Comparison of ENCODE assay signal across 8 mouse cellular contexts in the genomic region with DNA sequence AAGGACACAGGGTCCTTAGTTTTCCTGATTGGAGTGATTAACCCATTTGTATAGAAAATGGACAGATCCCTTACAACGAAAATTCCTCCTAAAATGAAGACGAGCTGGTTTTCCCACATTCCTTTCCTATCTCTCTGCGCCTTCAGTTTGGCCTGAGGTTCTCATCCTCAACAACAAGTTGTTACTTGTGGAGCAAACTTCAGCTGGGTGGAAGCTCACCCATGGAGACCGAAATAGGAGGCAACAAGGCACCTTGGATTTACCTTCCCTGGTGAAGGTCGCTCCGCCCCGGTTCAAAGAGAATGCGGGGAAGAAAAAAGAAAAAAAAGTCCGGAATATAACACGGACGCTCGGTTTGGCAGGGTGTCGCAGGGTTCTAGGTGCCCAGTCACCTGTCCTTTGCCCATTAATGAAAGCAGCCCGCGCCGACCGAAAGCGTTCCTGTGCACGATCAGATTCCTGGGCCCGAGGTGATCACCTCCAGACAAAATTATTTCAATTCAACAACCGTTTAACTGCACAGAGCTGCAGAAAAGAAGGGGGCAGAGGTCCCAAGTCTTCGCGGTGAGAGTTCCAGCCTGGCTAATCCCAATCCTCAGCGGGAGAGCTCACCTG. TPM values are rescaled to one million over a fixed set of nuclear protein-coding genes. Genes with fewer than 3 reads are reported as not detected.
DNase-seq lines count a peak whose midpoint lies in the region; ATAC-seq and TF ChIP-seq lines count a peak whose summit lies in the region.

No protein-coding gene starts in this region.

- H3K4me1 ChIP-seq in embryonic facial prominence, embryonic 11.5 days (ENCODE audit: control insufficient read depth, insufficient read depth, low read length): no peaks in the 10 kb centered on the region; the same call in 1 of the 2 replicates
- 0 out of 2 replicates have a peak, but pooled peaks cover 7% of the 10 kb centered on the region for H3K4me1 ChIP-seq in intestine, embryonic 15.5 days (replicated peaks)
- H3K4me1 ChIP-seq in midbrain, postnatal 0 days (ENCODE audit: insufficient read depth, low read length): no peaks in the 10 kb centered on the region; the same call in 1 of the 2 replicates

- H3K4me3 ChIP-seq in embryonic facial prominence, embryonic 11.5 days (ENCODE audit: low read depth, low read length): peak overlapping the region; percentile 39
- peak overlapping the region; percentile 50 for H3K4me3 ChIP-seq in intestine, embryonic 15.5 days (replicated peaks)
- H3K4me3 ChIP-seq in midbrain, postnatal 0 days (ENCODE audit: low read depth, low read length): peak overlapping the region; percentile 41

- peak overlapping the region; percentile 57 for H3K4me2 ChIP-seq in embryonic facial prominence, embryonic 11.5 days (ENCODE audit: low read depth, low read length)
- peak overlapping the region; percentile 57 for H3K4me2 ChIP-seq in intestine, embryonic 15.5 days (replicated peaks)
- peak overlapping the region; percentile 79 for H3K4me2 ChIP-seq in midbrain, postnatal 0 days (ENCODE audit: low read depth, low read length, poor library complexity, severe bottlenecking)

- H3K36me3 ChIP-seq in embryonic facial prominence, embryonic 11.5 days (replicated peaks; ENCODE audit: control insufficient read depth, insufficient read depth, low read depth, low read length): no peaks in the 10 kb centered on the region
- no peaks in the 10 kb centered on the region for H3K36me3 ChIP-seq in intestine, embryonic 15.5 days
- H3K36me3 ChIP-seq in midbrain, postnatal 0 days (ENCODE audit: insufficient read depth, low read length): no peaks in the 10 kb centered on the region

- H3K9me3 ChIP-seq in embryonic facial prominence, embryonic 11.5 days (replicated peaks; ENCODE audit: control insufficient read depth, low read length): no peaks in the 10 kb centered on the region
- no peaks in the 10 kb centered on the region for H3K9me3 ChIP-seq in intestine, embryonic 15.5 days
- H3K9me3 ChIP-seq in midbrain, postnatal 0 days (ENCODE audit: low read length): no peaks in the 10 kb centered on the region

- no peak for ATAC-seq in embryonic facial prominence, embryonic 11.5 days (replicated peaks; ENCODE audit: insufficient number of reproducible peaks, low FRiP score, low TSS enrichment, low read depth)
- ATAC-seq in intestine, embryonic 15.5 days: peak; percentile 21; the same call in 1 of the 2 replicates
- no peak; the same call in 1 of the 2 replicates for ATAC-seq in midbrain, postnatal 0 days (ENCODE audit: low FRiP score)

- TF ChIP-seq CTCF in midbrain, postnatal 0 days (IDR thresholded peaks at IDR 0.05): no peak

- peaks cover 30% of the 10 kb centered on the region for H3K27me3 ChIP-seq in embryonic facial prominence, embryonic 11.5 days (ENCODE audit: control insufficient read depth, insufficient read depth, low read length)
- H3K27me3 ChIP-seq in intestine, embryonic 15.5 days (replicated peaks): peaks cover 18% of the 10 kb centered on the region
- peaks cover 35% of the 10 kb centered on the region for H3K27me3 ChIP-seq in midbrain, postnatal 0 days (ENCODE audit: insufficient read depth, low read length)

- peak overlapping the region; percentile 46 for H3K9ac ChIP-seq in embryonic facial prominence, embryonic 11.5 days (replicated peaks; ENCODE audit: low read length)
- H3K9ac ChIP-seq in intestine, embryonic 15.5 days: peak overlapping the region; percentile 66
- H3K9ac ChIP-seq in midbrain, postnatal 0 days (replicated peaks; ENCODE audit: low read length, poor library complexity, severe bottlenecking): peak overlapping the region; percentile 46; the same call in 1 of the 2 replicates

- 7% methylated on average over 24 of the region's 24 CpGs for WGBS in embryonic facial prominence, embryonic 11.5 days
- 4% methylated on average over 24 of the region's 24 CpGs for WGBS in intestine, embryonic 15.5 days
- WGBS in midbrain, postnatal 0 days: 7% methylated on average over 24 of the region's 24 CpGs

- H3K27ac ChIP-seq in embryonic facial prominence, embryonic 11.5 days (replicated peaks; ENCODE audit: low read depth, low read length): 0 out of 2 replicates have a peak overlapping the region, but pooled peaks have one; percentile 47
- peak overlapping the region; percentile 87 for H3K27ac ChIP-seq in intestine, embryonic 15.5 days
- H3K27ac ChIP-seq in midbrain, postnatal 0 days (ENCODE audit: low read depth, low read length): no peak overlapping the region

- DNase-seq in kidney, adult 9 months: peak; percentile 55
- DNase-seq in kidney, adult 18-20 months: no peak
- peak; percentile 42 for DNase-seq in embryonic facial prominence, embryonic 11.5 days (ENCODE audit: low spot score)
- no peak for DNase-seq in midbrain, postnatal 0 days (ENCODE audit: low spot score)
- DNase-seq in left cerebral cortex, postnatal 14 days (ENCODE audit: low spot score in 2 of 2): no peak
- no peak for DNase-seq in gastrocnemius, adult 8-10 months (ENCODE audit: low spot score in 2 of 2)
- no peak for DNase-seq in frontal cortex, postnatal 36 days (ENCODE audit: low spot score in 2 of 2)

- intact Hi-C loops in left cerebral cortex, postnatal 14 days (cut with DNase I): no loop called here

RNA-seq across cellular contexts. Expression of gene Fermt1, which starts 0.9 kb away (rescaled TPM):
- polyA plus RNA-seq in embryonic facial prominence, embryonic 11.5 days (2014; fragmentation: Nextera tagmentation; extraction: Ambion mirVana): 6.6 and 10.8 TPM in 2 replicates
- 45.1 and 46.1 TPM in 2 replicates for polyA plus RNA-seq in intestine, embryonic 15.5 days (2015; fragmentation: Nextera tagmentation; extraction: Ambion mirVana)
- total RNA-seq in midbrain, postnatal 0 days (2014; rRNA removed): 0.09 and 0.22 TPM in 2 replicates
- not detected in 2 replicates for polyA plus RNA-seq in midbrain, postnatal 0 days (2015; fragmentation: Nextera tagmentation; extraction: Ambion mirVana)
- under 1 TPM; 0.11 to 0.66 TPM for total RNA-seq in left cerebral cortex, postnatal 14 days (2021)
- total RNA-seq in gastrocnemius, adult 8-10 months (2022): under 1 TPM in 1 of 4 experiments, not detected in 3; 0.05 TPM

Comparison
In these comparisons a context has a peak if more than half of its experiments do, and no peak if none do; other contexts are left out.
1. DNase-seq: peak in kidney, adult 9 months (single experiment) and embryonic facial prominence, embryonic 11.5 days (single experiment); none in kidney, adult 18-20 months (single experiment), midbrain, postnatal 0 days (single experiment), left cerebral cortex, postnatal 14 days (0 of 2), gastrocnemius, adult 8-10 months (0 of 2) and frontal cortex, postnatal 36 days (0 of 2).
2. Peak in every context shown above with its lines, with median percentiles within 50 percentile points of each other: H3K4me2 ChIP-seq, H3K4me3 ChIP-seq and H3K9ac ChIP-seq.